Mouse (Mus musculus): ENCODE data around the gene Wdr25. TPM values are rescaled to one million over a fixed set of nuclear protein-coding genes. Genes with fewer than 3 reads are reported as not detected.

The Wdr25 gene
- total and polyA plus RNA-seq, 3 experiments, result 8.3 to 12.4 (median 10.8) TPM

DNA sequence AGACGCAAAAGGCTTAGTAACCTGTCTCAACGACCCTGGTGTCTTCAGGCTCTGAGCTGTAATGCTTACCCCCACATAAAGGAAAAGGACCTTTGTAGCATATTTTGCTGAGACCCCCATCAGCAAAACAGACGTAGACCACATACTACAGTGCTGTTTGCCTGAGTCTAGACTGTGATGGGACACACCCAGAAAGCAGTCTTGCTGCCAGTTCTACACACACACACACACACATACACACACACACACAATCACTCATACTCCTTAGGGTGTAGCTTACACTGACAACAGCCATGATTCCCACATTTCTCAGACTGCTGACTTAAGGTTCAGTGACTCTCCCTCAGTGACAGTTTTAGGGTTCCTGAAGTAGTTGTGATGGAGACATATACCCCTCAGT is 12.2 kb upstream of the Wdr25 start:
- H3K4me1 ChIP-seq (ENCODE audit: control insufficient read depth in 1 of 2, insufficient read depth in 2 of 2), result no peaks in the 10 kb centered on the region

DNA sequence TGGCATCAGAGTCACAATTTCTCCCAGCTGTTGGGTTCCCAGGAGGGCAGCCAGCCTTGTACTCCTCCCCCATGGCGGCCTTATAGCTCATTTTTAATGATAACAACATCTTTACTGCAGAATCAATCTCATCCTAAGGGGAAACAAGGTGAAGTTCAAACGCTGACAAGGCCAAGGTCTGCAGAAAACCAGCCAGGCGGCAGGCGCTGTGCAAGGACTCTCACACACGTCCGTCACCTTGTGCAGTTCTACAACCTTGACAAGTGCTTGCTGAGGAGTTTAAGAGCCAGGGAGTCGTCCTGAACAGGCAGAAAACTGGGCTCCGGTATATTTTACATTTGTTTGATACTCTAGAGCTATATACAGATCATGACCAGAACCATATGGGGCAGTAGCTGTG is 10.7 kb upstream of the Wdr25 start:
- H3K27me3 ChIP-seq (replicated peaks), result no peaks in the 10 kb centered on the region
- TF ChIP-seq E2F4 (IDR thresholded peaks at IDR 0.05; ENCODE audit: insufficient replicate concordance, low read depth, low read length), result no peak
- no peak for TF ChIP-seq SMC3 (IDR thresholded peaks at IDR 0.05; ENCODE audit: low read depth, low read length)
- no peak for TF ChIP-seq CHD2 (IDR thresholded peaks at IDR 0.05; ENCODE audit: low read length)
- TF ChIP-seq SIN3A (IDR thresholded peaks at IDR 0.05; ENCODE audit: low read length), result no peak
- no peak for TF ChIP-seq ETS1 (conservative IDR thresholded peaks at IDR 0.05; ENCODE audit: low read depth, low read length)
- TF ChIP-seq ZNF384 (IDR thresholded peaks at IDR 0.05; ENCODE audit: low read depth, low read length), result no peak
- TF ChIP-seq KAT2A (IDR thresholded peaks at IDR 0.05; ENCODE audit: insufficient replicate concordance, low read length), result no peak
- no peak for TF ChIP-seq JUND (conservative IDR thresholded peaks at IDR 0.05; ENCODE audit: low read depth, low read length)
- TF ChIP-seq MAX (IDR thresholded peaks at IDR 0.05; ENCODE audit: low read length), result no peak
- TF ChIP-seq CHD1 (IDR thresholded peaks at IDR 0.05; ENCODE audit: low read depth, low read length), result no peak
- no peak for TF ChIP-seq MAZ (IDR thresholded peaks at IDR 0.05; ENCODE audit: low read depth, low read length)
- TF ChIP-seq MXI1 (IDR thresholded peaks at IDR 0.05; ENCODE audit: low read depth, low read length), result no peak
- no peak for TF ChIP-seq TBP (conservative IDR thresholded peaks at IDR 0.05; ENCODE audit: low read depth, low read length)
- no peak for TF ChIP-seq POLR2A (IDR thresholded peaks at IDR 0.05; ENCODE audit: low read depth, low read length)
- no peak for TF ChIP-seq EP300 (IDR thresholded peaks at IDR 0.05; ENCODE audit: low read length)
- TF ChIP-seq USF2 (conservative IDR thresholded peaks at IDR 0.05; ENCODE audit: low read depth, low read length), result no peak
- no peak for TF ChIP-seq MEF2A (IDR thresholded peaks at IDR 0.05; ENCODE audit: borderline replicate concordance, low read depth, low read length)
- no peak for TF ChIP-seq NRF1 (IDR thresholded peaks at IDR 0.05; ENCODE audit: low read depth, low read length)
- no peak overlapping the region for H3K4me3 ChIP-seq (replicated peaks in 1 of 3; ENCODE audit: low read depth in 2 of 3, low read length in 2 of 3, poor library complexity in 1 of 3)
- no peaks in the 10 kb centered on the region for H3K4me1 ChIP-seq (ENCODE audit: control insufficient read depth in 1 of 2, insufficient read depth in 2 of 2)
- dilution Hi-C loops (cut with MboI; ENCODE audit: extremely low pct_ligation_motif_present, extremely low pct_unique_long_range_greater_than_20kb, low sequenced_read_pairs), result no loop called here
- H3K79me2 ChIP-seq (replicated peaks; ENCODE audit: control insufficient read depth, extremely low read depth, insufficient read depth, poor library complexity, severe bottlenecking), result no peaks in the 10 kb centered on the region
- DNase-seq (ENCODE audit: extremely low read depth), result no peak
- no peak overlapping the region for H3K4me2 ChIP-seq (ENCODE audit: insufficient read depth, low read depth, poor library complexity, severe bottlenecking)
- H3K9me3 ChIP-seq (replicated peaks; ENCODE audit: low read length), result no peaks in the 10 kb centered on the region
- in situ Hi-C loops (cut with MboI; ENCODE audit: low pct_ligation_motif_present, low pct_unique_long_range_greater_than_20kb, low sequenced_read_pairs), result no loop called here
- no peak overlapping the region for H3K27ac ChIP-seq (ENCODE audit: insufficient read depth, low read depth)
- H3K36me3 ChIP-seq (replicated peaks in 1 of 2; ENCODE audit: control insufficient read depth in 1 of 2, insufficient read depth in 1 of 2, low read length in 1 of 2), result peaks cover 91 to 99% of the 10 kb centered on the region in 2 experiments
- no peak overlapping the region for H3K9ac ChIP-seq (ENCODE audit: insufficient read depth, low read depth)

More for the DNA sequence above, 12.2 kb upstream of the Wdr25 start:
- no peak overlapping the region for H3K9ac ChIP-seq (ENCODE audit: insufficient read depth, low read depth)
- H3K9me3 ChIP-seq (replicated peaks; ENCODE audit: low read length), result no peaks in the 10 kb centered on the region
- H3K27me3 ChIP-seq (replicated peaks), result no peaks in the 10 kb centered on the region
- H3K27ac ChIP-seq (ENCODE audit: insufficient read depth, low read depth), result no peak overlapping the region
- dilution Hi-C loops (cut with MboI; ENCODE audit: extremely low pct_ligation_motif_present, extremely low pct_unique_long_range_greater_than_20kb, low sequenced_read_pairs) (no loop called here), in situ Hi-C loops (cut with MboI; ENCODE audit: low pct_ligation_motif_present, low pct_unique_long_range_greater_than_20kb, low sequenced_read_pairs) (no loop called here)
- TF ChIP-seq JUN (IDR thresholded peaks at IDR 0.05; ENCODE audit: insufficient read depth, low read depth, low read length), result no peak
- no peak for TF ChIP-seq SMC3 (IDR thresholded peaks at IDR 0.05; ENCODE audit: low read depth, low read length)
- TF ChIP-seq KAT2A (IDR thresholded peaks at IDR 0.05; ENCODE audit: insufficient replicate concordance, low read length), result no peak
- TF ChIP-seq TBP (conservative IDR thresholded peaks at IDR 0.05; ENCODE audit: low read depth, low read length), result no peak
- no peak for TF ChIP-seq MAX (IDR thresholded peaks at IDR 0.05; ENCODE audit: low read length)
- no peak for TF ChIP-seq CTCF (conservative IDR thresholded peaks at IDR 0.05 in 1 of 2, IDR thresholded peaks at IDR 0.05 in 1 of 2; ENCODE audit: low read depth in 2 of 2, low read length in 2 of 2)
- no peak for TF ChIP-seq SIN3A (IDR thresholded peaks at IDR 0.05; ENCODE audit: low read length)
- no peak overlapping the region for H3K4me2 ChIP-seq (ENCODE audit: insufficient read depth, low read depth, poor library complexity, severe bottlenecking)
- H3K4me3 ChIP-seq (replicated peaks in 1 of 3; ENCODE audit: low read depth in 2 of 3, low read length in 2 of 3, poor library complexity in 1 of 3), result no peak overlapping the region
- H3K79me2 ChIP-seq (replicated peaks; ENCODE audit: control insufficient read depth, extremely low read depth, insufficient read depth, poor library complexity, severe bottlenecking), result no peaks in the 10 kb centered on the region
- H3K36me3 ChIP-seq (replicated peaks in 1 of 2; ENCODE audit: control insufficient read depth in 1 of 2, insufficient read depth in 1 of 2, low read length in 1 of 2), result peaks cover 84 to 98% of the 10 kb centered on the region in 2 experiments
- no peak for DNase-seq (ENCODE audit: extremely low read depth)
